Mouse (Mus musculus): ENCODE data around the gene Nrg4.
"Not testable (repeated sequence)": the region's sequence is repeated elsewhere in the genome, so short reads cannot be mapped to it uniquely, and the experiment has no call there.

Nrg4 gene

DNA sequence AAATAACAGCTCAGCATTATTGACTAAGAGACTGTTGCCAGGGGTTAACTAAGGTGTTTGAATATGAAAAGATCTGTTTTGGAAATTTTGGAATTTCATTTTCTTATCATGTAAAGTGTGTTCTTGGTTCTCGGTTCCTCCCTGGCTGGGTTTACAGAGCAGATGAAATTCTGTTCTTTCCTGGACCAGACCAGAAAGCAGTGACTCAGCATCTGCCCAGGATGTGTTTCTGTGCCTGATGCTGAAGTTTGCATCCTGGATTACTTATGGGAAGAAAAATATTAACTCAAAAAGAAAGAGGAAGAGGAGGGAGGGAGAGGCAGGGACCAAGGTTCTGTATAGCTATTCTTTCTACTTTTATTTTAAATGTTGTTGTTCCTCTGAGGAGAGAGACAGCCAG is 72.8 kb downstream of the Nrg4 start:
- in situ Hi-C loops (cut with MboI; ENCODE audit: low sequenced_read_pairs), result no loop called here

DNA sequence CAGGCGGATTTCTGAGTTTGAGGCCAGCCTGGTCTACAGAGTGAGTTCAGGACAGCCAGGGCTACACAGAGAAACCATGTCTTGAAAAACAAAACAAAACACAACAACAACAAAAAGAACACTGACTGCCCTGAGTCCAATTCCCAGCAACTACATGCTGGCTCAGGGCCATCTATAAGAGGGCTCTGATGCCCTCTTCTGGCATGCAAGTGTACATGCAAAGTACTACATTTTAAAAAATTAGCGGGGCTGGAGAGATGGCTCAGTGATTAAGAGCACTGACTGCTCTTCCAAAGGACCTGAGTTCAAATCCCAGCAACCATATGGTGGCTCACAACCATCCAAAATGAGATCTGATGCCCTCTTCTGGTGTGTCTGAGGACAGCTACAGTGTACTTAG is 74.5 kb downstream of the Nrg4 start:
- in situ Hi-C loops (cut with MboI; ENCODE audit: low sequenced_read_pairs), result not testable (repeated sequence)

DNA sequence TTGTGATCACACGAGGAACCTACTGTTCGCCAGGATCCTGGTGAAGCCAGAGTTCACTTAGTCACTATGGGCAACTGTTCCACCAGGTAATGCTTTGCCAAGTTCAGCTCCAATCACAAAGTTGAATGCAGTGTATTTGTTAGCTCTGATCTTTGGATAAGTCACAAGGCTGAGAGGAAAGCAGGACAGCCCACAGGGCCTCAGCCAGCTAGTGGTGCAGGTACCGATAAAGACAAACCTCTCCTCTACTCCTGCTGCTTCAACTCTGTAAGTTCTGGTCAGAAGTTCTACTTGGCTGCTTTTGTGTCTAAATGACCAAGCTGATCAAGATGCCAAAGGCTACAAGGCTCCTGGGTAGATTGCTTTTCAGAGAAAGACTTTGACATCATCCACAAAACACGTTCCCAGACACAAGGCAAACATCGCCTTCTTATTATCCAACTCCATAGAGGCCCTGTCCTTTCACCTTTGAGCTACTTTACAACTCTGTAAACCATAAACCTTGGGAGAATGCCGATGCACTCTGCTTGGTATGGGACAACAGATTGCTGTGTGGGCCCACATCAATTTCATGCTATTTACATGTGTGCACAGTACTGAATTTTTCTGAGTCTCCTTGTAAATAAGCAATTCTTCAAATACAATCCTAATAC is 75.9 kb downstream of the Nrg4 start:
- in situ Hi-C loops (cut with MboI; ENCODE audit: low sequenced_read_pairs), result no loop called here

DNA sequence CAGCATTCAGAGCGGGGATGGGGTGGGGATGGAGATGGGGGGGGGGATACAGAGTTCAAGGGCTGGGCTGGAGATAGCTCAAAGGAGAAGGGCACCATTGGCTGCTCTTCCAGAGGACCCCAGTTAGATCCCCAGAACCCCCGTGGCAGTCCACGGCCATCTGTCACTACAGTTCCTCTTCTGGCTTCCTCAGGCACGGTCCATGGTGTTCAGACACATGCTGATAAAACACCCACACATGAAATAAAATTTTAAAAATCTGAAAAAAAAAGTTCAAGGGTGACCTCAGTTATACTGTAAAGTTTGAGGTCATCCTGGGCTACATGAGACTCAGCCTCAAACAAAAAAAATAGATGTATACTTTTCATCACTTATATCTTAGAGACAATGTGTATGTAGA is 78.2 kb downstream of the Nrg4 start:
- in situ Hi-C loops (cut with MboI; ENCODE audit: low sequenced_read_pairs), result no loop called here

DNA sequence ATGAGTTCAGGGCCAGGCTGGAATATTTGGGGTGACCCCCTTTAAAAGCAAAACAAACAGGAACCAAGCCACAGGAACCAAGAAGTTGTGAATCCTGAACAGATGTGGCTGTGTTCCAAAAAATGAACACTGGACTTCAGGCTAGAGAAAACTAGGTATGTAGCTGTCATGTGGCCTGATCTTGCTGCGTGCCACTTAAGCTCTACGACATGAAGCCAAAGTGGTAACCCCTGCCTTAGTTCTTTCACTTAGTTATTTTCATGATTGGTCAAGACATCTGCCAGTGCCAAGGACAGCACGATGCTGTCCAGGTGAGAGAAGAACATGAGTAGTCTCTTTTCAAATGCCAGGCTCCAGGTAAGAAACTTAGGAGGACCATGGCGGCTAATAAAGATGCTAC is 79.7 kb downstream of the Nrg4 start:
- in situ Hi-C loops (cut with MboI; ENCODE audit: low sequenced_read_pairs), result no loop called here

DNA sequence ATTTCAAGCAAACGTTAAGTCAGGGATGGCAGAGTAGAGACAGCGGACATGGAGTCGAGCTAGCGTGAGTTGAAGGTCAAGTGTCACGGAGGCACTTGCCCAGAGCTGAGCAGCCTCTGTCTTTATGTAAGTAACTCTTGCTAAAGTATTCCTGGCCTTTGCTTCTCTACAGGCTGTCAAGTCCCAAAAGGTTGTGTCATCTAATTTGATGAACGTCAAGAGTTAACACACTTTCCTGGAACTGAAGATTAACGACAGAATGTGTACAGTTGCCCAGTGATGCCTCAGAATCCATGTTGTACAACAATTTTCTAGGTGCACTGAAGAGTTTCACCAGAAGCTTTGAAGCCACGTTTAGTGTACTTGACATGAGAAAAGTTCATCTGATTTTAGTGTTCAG is 80.2 kb downstream of the Nrg4 start:
- in situ Hi-C loops (cut with MboI; ENCODE audit: low sequenced_read_pairs), result no loop called here

DNA sequence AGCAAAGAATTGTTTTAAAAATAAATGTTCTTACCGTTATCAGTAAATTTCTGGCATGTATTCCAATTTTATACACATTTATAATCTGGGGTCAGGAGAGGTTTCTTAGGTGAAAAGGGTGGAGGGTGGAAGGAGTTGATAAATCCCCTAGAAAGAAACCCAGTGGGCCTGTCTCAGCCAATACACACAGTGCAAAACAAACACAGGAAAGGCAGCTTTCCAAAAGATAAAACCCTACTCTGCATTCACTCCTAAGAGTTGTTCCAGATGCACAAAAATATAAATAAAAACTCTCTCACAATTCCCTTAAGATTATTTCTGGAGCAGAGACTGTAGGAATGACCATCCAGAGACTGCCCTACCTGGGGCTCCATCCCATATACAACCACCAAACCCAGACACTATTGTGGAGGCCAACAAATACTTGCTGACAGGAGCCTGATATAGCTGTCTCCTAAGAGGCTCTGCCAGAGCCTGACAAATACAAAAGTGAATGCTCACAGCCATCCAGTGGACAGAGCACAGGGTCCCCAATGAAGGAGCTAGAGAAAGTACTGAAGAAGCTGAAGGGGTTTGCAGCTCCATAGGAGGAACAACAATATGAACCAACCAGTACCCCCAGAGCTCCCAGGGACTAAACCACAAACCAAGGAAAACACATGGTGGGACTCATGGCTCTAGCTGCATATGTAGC is 81.4 kb downstream of the Nrg4 start:
- in situ Hi-C loops (cut with MboI; ENCODE audit: low sequenced_read_pairs), result not testable (repeated sequence)

DNA sequence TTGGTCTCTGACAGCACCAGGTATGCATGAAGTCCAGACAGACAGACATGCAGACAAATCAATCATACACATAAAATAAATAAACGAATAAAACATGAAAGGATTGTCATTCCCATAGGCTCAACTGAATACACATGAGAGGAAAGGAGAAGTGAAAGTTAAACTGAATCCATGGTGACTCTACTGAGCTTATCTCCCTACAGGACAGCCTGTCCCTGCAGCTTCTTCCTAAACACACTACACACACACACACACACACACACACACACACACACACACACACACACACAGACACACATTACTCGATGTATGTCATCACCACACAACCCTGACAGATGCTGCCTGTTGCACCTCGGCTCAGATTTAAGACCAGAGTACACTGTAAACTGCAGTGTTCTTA is 82.6 kb downstream of the Nrg4 start:
- in situ Hi-C loops (cut with MboI; ENCODE audit: low sequenced_read_pairs), result no loop called here

DNA sequence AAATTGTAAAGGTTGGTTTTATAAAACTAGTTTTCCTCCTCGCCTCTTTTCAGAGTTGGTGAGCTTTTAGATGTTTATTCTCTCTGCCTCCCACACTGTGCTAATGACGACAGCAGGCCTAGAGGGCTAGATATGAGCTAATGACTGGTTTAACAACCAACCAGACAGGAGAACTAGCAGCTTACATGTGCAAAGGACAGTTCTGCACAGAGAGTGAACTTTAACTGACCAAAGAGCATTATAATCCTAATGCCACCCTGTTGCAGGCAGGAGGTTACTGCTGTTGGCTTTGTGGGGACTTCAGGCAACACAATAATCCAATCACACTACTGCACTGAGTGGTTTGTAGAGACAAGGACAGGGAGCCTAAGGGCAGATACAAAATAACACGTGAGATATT is 83.4 kb downstream of the Nrg4 start:
- in situ Hi-C loops (cut with MboI; ENCODE audit: low sequenced_read_pairs), result no loop called here

DNA sequence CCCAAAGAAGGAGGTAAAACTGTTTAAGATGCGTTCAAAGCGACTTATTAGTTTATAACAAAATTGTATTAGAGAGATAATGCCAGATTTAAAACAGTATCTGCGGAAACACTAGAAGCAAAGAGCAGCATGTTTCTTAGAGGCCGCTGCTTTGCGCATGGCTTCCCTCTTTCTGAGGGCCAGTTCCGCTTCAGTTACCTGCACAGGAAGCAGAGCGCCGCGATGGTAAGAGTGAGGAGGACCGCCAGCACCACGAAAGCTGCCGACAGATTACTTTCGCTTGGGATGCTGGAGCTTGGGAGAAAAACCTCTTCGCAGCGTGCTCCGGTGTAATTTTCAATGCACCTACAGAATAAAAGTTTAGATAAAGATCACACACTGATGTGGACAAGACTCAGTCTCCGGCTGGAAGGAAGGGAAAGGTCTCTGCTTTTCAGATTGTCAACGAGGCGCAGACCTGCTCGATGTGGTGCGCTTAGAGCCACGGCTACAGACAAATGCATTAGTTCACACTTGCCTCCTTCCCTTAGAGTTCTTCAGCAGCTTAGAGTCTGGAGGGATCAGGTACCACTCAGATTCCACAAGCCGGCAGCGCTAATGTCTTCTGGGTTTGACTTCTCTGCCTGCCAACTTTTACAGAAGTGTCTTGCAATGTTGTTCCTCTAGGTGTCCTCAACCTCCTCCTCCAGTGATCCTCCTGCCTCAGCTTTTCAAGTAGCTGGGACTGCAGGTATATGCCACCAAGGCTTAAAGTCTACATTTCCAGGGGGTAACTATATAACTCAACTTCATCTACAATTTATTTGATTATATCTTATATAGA is 84.6 kb downstream of the Nrg4 start:
- in situ Hi-C loops (cut with MboI; ENCODE audit: low sequenced_read_pairs), result no loop called here

DNA sequence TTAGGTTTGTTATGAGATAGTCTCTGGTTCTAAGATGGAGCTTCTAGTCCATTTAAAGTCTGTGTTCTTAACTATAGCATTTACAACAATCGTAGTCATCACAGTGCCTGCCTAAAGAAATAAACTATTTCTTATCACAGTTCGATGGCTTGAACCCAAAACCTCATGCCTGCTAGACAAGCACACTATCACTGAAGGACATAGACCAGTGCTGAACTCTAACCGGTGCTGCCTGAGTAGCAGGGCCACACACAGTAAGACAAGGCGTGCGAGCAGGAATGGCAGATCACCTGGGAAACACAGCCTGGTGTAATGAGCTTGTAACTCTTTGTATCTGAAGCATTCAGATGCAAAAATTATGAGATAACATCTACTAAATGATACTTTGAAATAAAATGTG is 85.8 kb downstream of the Nrg4 start:
- in situ Hi-C loops (cut with MboI; ENCODE audit: low sequenced_read_pairs), result no loop called here

DNA sequence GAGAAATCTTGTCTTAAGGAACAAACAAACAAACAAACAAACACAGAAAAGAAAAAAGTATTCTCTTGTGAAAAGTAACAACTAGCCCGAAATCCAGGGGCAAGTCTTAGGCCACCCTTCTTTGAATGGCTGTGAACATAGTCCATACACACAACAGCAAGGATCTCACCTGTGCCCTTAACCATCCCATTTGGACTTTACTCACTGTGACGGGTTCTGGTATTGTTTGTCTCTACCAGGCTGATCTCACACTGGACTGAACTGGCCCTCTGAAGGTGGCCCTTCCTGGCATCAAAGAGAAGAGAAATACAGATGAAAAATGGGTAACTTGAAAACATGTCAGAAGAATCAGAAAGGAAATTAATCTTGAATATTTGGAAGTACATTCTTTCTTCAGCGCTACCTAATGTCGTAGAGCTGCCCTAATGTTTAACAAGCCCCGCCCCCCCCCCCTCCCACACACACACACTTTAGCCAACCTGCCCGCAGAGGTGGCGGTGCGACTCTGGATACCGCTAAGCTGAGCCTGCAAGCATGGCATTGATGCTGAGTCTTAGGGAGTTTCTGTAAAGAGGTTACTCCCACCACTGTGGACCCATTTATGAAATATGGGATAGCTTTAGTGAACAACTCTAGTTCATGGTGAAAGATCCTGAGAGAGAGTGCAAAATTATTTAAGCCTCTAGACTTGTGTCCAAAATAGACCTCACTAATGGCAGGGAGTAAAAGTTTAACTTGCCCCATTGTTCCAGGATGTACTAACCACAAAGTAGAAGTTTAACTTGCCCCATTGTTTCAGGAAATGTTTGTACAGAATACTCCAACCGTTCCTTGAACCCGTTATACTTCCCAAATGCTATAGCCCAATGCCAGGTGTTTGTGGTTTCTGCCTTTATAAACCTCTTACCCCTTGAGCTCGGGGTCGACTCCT is 90.1 kb downstream of the Nrg4 start:
- in situ Hi-C loops (cut with MboI; ENCODE audit: low sequenced_read_pairs), result no loop called here

DNA sequence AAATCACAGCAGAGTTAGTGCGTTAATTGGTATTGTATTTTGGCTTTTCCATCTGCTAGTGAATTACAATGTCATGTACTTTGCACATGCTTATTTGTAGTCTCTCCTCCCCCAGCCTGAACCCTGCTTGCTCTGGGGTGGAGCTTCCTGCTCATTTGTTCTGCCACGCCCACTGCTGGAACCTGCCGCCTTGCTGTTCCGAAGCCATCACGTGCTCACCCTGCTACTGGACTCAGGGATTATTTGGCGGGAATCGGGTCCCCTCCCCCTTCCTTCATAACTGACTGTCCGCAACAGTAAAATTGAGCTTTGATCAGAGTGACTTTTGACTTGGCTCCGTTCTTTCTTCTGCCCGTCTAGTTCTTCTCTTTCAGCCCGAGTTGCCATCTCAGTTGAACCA is 93.6 kb downstream of the Nrg4 start:
- in situ Hi-C loops (cut with MboI; ENCODE audit: low sequenced_read_pairs), result not testable (repeated sequence)

DNA sequence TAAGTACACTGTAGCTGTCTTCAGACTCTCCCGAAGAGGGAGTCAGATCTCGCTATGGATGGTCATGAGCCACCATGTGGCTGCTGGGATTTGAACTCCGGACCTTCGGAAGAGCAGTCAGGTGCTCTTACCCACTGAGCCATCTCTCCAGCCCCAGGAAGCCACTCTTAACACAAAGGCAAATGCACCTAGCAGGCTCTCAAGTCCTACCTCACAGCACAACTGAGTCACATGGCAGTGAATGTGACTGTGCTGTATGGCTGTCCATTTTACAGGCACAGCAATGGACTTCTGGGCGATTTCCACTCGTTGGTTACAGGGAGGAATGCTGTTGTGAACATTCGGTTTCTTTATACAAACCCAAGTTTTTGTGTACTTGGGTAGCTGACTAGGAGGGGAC is 94.1 kb downstream of the Nrg4 start:
- in situ Hi-C loops (cut with MboI; ENCODE audit: low sequenced_read_pairs), result no loop called here

DNA sequence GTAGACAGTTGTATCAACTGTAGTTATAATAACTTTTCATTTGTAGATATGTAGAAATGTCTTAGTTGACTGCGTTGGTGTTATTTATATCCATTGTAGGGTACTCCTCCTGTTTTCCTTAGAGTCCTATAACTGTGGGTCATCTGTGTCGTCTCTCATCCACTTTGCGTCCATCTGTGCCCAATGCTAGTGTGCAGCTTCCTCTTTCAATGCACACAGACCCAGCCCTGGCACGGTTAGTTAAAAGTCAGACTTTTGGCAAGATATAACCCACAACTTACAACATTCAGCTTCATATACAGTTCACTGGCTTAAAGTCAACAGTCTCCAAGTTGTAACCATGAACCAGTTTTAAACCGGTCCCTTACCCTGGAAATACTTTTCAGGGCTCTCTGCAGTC is 94.5 kb downstream of the Nrg4 start:
- in situ Hi-C loops (cut with MboI; ENCODE audit: low sequenced_read_pairs), result no loop called here

DNA sequence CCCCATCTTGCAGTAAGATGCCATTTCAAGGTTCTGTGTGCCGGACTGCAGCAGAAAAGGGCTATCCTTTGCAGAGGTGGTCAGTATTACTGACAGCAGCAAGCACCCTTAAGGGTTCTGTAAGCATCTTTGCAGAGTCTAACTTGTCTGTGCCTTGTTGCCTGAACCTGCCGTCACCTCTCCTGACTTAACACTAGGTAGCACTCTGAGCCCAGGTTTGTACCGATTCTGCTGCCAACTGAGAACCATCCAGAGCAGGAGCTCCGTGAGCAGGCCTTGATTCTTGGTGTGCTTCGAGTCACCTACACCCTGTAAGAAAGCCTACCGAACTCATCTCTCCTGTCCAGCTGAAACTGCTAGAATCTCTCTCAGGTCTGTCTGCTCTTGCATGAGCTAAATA is 95.1 kb downstream of the Nrg4 start:
- in situ Hi-C loops (cut with MboI; ENCODE audit: low sequenced_read_pairs), result no loop called here

DNA sequence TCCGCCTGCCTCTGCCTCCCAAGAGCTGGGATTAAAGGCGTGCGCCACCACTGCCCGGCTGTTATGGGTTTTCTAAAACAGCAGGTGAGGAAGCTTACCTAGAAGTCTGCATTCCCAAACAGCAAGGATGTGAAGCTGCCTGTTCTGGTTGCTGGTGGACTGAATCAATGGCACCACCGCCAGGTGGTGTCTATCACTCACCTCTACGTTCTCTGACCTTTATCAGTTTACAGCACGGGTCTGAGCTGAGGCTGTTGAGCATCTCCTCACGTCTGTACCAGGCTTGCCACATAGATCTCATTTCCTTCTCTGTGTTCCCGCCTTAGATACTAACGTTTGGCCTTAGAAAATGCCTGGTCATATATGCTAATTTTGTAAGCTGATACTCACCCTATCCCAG is 97.6 kb downstream of the Nrg4 start:
- in situ Hi-C loops (cut with MboI; ENCODE audit: low sequenced_read_pairs), result no loop called here

DNA sequence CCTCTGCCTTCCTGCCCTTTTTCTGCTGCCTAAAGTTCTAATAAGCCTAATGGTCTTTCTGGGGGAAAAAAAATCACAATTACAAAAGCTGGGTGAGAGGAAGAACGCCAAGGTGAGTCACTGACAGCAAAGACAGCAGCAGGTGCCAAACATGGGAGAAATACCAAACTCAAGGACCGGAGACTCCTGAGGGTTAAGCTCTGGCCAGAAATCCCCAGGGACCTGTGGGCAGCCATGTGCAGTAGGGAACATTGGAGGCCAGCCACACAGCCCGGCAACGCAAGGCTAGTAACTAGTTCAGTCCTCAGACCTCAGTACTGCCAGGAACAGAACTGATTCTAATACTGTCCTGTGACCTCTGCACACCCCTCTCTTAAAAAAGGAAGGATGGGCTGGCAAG is 98.5 kb downstream of the Nrg4 start:
- in situ Hi-C loops (cut with MboI; ENCODE audit: low sequenced_read_pairs), result no loop called here

DNA sequence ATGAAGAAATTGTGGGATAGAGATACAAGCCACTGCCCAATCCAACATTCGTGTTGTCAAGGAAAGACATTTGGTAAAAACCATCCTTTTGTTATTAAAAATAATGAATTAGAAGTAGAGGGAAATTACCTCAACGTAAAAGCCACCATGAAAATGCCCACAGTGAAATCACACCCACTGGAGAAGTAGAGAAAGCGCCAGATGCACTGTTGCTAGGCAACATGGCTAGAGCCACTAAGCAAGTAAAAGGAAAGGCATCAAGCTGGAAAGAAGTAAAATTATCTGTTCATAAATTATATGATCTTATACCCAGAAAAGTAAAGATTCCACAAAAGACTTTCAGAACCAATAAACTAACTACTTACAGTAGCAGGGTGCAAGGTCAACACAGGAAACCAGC is 100.4 kb downstream of the Nrg4 start:
- in situ Hi-C loops (cut with MboI; ENCODE audit: low sequenced_read_pairs), result no loop called here

DNA sequence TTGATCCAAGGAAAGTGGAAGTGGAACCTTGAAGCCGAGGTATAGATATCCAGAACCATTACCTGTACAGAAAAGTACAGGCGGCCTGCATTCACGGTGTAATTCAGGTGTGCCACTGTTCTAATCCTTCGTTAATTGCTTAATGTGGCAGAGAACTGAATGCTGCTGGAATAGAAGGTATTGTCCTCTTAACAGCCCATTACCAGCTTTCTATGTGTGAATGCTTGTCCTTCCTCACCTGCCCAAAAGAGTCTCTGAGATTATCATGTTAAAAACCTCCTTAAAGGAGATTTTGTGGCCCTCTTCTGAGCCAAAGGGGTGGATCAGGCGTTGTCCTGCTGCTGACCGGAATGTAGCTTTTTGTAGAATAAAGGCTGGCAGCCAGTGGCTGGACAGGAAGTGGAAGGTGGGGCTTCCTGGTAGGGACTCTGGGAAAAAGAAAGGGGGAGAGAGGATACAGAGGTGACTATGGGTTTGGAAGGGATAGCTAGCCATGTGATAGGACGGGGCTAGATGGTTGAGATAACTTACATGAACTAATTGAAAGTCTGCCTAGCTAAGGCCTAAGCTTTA is 101.4 kb downstream of the Nrg4 start:
- in situ Hi-C loops (cut with MboI; ENCODE audit: low sequenced_read_pairs), result no loop called here

DNA sequence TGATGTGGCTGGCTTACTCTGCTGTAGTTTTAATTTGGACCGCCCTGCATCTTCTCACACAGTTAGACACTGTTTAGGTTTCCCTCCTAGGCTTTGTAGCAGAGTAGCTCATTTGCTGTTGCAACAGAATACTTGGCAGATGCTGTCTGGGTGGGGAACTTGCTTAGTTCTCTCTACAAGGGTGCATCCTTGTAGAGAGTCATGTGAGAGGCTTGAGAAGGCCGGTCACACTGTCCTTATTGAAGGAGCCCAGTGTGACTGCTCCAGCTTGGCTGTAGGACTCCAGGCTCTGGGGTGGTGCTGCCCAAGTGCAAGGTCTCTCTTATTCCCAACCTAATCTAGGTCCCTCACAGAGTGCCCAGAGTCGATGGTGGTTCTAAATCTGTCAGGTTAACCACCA is 109.3 kb downstream of the Nrg4 start:
- in situ Hi-C loops (cut with MboI; ENCODE audit: low sequenced_read_pairs), result no loop called here

All from CH12F3 (cell line).